Mouse (Mus musculus) liver, postnatal 0 days (tissue): ENCODE measurements around the gene Kif23.

Experiments
- CTCF ChIP-seq: sonication (generic); IDR thresholded peaks from 2 replicates; pipeline ENCODE4 v1.5.1; 2016; ENCODE audit warnings: antibody characterized with exemption, low read depth
- EP300 ChIP-seq: IDR thresholded peaks from 2 replicates; pipeline ENCODE4 v1.6.1; 2016; ENCODE audit warnings: antibody characterized with exemption, low read depth, mild to moderate bottlenecking

- TF ChIP-seq EP300 (no peak), CTCF (no peak)
These were observed 35.3 kb upstream of the Kif23 start for GRCm38 (mm10) chr9:61981876-61982275.
